Mouse (Mus musculus): ENCODE measurements around the gene Gm10985.

Gene Gm10985

GRCm38 (mm10) chr3:53844786-53845185 lies at the start of gene Gm10985:
Gene Gm10985, plus strand, starts transcription at chr3:53845086.
- in situ Hi-C loops (cut with MboI, MseI): no loop called here

GRCm38 (mm10) chr3:53796933-53797332 lies 48.0 kb upstream of the Gm10985 start:
- in situ Hi-C loops (cut with MboI, MseI): no loop called here

DNA sequence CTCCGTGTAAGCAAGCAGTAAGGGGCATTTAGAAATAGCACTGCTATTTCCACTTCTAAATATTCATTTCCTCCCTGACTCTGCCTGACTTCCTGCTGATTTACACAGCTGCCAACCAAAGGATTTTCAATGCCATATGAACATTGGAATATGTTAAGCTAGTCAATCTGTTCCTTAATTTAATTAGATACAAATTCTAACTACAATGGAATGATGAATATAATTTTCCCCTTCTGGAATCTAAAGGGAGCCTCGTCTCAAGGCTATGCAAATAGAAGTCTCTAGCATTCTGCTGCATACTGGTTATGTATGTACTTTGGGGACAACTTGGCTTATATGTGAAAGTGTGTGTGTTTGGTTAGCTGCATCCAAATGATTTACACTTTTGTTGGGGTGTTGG lies 45.2 kb upstream of the Gm10985 start:
- in situ Hi-C loops (cut with MboI, MseI): no loop called here

GRCm38 (mm10) chr3:53813421-53813977 lies 31.4 kb upstream of the Gm10985 start:
- in situ Hi-C loops (cut with MboI, MseI): no loop called here

DNA sequence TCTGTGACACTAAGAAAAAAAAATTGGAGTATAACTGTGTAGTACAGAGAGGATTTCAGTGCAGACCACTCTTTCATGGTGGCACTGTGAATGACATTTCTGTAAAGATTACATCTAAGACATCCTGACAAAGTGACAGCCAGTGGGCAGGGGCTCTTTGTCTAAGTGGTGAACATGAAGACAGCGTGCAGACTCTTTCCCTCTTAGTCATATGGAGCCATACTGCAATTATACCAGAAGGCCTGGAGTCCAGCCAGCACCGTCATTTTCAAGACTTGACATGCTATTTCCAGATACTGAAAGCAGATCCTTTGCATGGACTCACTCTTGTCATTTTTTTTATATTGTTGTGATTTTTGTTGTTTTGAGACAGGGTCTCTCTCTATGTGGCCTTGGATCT lies 10.6 kb upstream of the Gm10985 start:
- in situ Hi-C loops (cut with MboI, MseI): no loop called here

DNA sequence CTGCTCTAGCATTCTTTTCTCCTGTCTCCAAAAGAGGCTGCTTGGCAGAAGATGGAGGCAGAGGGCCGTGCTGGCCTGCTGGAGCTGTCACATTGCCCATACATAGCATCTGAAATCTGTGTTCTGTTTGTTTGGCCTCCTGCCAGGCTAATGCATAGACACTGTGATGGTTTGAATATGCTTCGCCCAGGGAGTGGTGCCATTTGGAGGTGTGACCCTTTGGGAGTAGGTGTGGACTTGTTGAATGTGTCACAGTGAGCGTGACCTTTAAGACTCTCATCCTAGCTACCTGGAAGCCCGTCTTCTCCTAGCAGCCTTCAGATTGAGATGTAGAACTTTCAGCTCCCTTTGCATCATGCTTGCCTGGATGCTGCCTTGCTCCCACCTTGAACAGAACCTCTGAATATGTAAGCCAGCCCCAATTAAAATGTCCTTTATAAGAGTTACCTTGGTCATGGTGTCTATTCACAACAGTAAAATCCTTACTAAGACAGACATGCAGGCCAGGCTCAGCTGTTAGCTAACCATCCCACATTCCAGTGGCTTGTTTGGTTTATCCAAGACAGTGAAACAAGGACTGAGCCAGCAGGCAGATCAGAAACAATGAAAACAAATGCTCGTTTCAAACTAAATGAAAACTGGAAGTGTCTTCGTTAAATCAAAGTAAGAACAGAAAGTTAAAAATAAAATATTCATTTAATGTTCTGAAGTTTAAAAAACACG lies 1.5 kb downstream of the Gm10985 start:
- in situ Hi-C loops (cut with MboI, MseI): no loop called here

DNA sequence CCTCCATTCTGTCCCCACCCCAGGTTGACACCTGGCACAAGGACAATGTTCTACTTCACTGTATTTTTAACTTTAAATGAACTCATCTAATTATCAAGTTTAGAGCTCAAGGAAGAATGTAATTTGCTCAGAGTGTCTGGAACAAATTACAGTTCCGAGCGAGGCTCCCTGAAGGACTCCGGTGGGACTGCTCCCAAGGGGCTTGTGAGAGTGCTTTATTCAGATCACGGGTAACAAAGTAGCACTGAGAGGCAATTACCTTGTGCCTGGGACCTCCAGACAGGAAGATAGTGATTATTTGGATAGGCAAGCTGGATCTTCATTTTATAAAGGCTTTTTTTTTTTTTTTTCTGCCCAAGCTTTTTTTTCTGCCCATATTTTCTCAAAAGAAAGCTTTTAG lies 2.8 kb downstream of the Gm10985 start:
- in situ Hi-C loops (cut with MboI, MseI): no loop called here

- in situ Hi-C loops (cut with MboI, MseI): no loop called here
These were observed 3.4 kb downstream of the Gm10985 start for GRCm38 (mm10) chr3:53848262-53848661.

- in situ Hi-C loops (cut with MboI, MseI): loop anchor here (25.0 kb wide), 3 partner anchors 367 to 958 kb away; partner anchors contain the start of genes Alg5, Exosc8, Rfxap and Stoml3
These were observed 9.4 kb downstream of the Gm10985 start for GRCm38 (mm10) chr3:53854261-53854660.

GRCm38 (mm10) chr3:53854831-53855230 lies 9.9 kb downstream of the Gm10985 start:
- in situ Hi-C loops (cut with MboI, MseI): loop anchor here (25.0 kb wide), 3 partner anchors 368 to 957 kb away; partner anchors contain the start of genes Alg5, Exosc8, Rfxap and Stoml3

DNA sequence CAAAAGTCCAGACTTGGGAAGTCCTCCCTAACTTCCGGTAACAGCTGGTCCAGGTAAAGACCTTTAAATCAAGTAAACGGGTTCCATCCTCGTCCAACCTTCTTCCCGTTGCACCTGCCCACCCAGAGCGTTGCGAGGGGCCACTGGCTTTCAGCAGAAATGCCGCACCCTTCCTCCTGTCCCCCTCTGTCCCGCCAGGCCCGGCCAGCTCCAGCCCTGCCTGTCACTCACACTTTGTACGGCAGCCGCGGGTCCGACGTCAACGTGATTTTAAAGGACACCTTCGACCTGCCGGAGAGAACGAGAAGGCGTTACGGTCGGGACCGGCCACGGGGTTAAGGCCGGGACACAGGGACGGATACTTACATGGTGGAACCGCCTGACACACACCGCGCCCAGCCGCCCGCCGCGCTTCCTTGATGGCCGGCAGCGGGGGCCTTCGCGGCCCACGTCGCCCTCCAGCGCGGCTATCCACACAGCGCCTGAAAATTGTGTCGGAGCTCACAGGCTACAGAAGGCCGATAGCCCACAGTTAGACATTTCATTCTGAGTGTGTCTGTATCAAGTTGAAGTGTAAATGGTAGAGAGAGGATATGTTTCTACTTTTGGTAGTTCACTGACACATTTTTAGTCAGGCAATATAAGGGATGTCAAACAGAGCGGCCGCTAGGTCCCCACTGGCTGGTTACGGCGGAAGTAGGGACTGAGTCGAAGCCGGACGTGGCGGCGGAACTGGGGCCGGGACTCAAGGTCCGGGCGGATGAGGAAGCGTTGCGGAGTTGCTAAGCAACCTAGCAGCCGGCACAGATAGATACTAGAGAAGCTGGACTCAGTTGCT lies 18.7 kb downstream of the Gm10985 start, which contains the start of gene Ufm1:
TSS of gene Ufm1 (minus strand) at position 448 of the 838 bp plus-strand sequence.
- in situ Hi-C loops (cut with MboI, MseI): loop anchor here (25.0 kb wide), 3 partner anchors 376 to 949 kb away; partner anchors contain the start of genes Alg5, Exosc8, Rfxap and Stoml3

DNA sequence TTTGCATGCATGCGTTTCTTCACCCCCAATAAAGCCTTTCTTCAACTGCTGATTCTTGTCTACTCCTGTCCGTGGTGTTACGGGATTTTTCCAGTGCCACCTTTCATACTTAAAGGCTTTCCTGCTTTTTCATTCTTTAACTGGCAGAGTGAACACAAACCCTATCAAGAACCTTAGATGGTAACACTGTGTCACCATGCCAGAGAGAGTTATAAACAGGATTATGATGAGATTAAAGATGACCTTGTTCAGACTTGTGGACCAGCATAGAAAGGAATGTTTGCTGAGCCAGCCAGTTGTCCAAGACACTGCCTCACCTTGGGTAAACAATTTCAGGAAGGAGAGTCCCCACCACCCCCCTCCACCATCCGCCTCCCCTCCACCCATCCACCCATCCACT lies 23.3 kb downstream of the Gm10985 start:
- in situ Hi-C loops (cut with MboI, MseI): loop anchor here (25.0 kb wide), 3 partner anchors 381 to 944 kb away; partner anchors contain the start of genes Alg5, Exosc8, Rfxap and Stoml3

DNA sequence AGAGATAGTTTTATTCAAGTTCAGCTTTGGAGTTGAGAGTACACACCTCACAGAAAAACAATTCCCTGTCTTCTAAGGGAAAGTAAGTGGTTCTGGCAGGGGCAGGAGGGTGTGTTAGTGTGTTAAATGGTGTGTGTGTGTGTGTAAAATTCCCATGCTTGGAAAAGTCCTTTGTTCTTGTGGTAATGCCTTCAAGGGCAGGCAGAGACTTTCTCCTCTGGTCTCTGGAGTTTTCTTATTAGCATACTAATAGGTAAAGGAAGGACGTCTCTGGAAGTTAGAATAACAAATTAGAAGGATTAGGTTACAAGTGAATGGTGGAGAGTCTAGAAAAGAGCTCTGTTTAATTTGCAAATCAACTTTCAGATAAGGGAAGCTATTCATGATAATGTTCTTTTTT lies 24.4 kb downstream of the Gm10985 start:
- in situ Hi-C loops (cut with MboI, MseI): loop anchor here (25.0 kb wide), 3 partner anchors 382 to 943 kb away; partner anchors contain the start of genes Alg5, Exosc8, Rfxap and Stoml3

GRCm38 (mm10) chr3:53870482-53870881 lies 25.6 kb downstream of the Gm10985 start:
- in situ Hi-C loops (cut with MboI, MseI): loop anchor here (25.0 kb wide), 3 partner anchors 383 to 942 kb away; partner anchors contain the start of genes Alg5, Exosc8, Rfxap and Stoml3

DNA sequence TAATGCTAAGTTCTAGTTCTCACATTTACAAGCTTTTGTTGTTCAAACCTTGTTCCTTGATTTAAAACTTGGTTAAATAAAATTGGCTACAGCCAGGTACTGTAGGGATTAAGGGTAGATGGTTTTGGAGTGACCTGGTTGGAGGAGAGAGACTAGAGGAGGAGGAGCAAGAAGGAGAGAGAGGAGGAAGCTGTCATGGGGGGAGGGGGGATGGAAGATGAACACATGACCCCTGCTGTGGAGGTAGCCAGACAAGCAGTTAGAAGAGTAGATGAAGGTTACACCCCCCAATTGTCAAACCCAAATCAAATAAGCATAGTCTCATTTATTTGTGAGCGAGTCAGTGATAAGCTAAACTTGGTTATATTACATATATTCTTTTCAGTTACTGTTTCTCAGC lies 26.7 kb downstream of the Gm10985 start:
- in situ Hi-C loops (cut with MboI, MseI): loop anchor here (25.0 kb wide), 3 partner anchors 384 to 941 kb away; partner anchors contain the start of genes Alg5, Exosc8, Rfxap and Stoml3

GRCm38 (mm10) chr3:53890619-53891540 lies 46.0 kb downstream of the Gm10985 start:
- in situ Hi-C loops (cut with MboI, MseI): no loop called here

Data from T-helper 2 cell (primary cell).